Mouse (Mus musculus) hindbrain, embryonic 14.5 days (tissue): Measurements from ENCODE around the gene Pkd1l3. TPM values are rescaled to one million over a fixed set of nuclear protein-coding genes. Genes with fewer than 3 reads are reported as not detected.

ENCODE experiments used
- ATAC-seq: fragments of 200-750 bp; cut with Nextera tagmentation; 2 replicates; pipeline ENCODE4 v1.8.0; 2017; ENCODE audit warnings: moderate number of reproducible peaks, mild to moderate bottlenecking, moderate TSS enrichment, moderate library complexity; ENCODE audit not compliant: low FRiP score
- DNase-seq: peaks from one replicate; pipeline ENCODE4 v3.0.0-alpha.2; 2015; ENCODE audit warnings: low spot score
- H3K27ac ChIP-seq: fragments of 300-500 bp; sonication (generic); 2 replicates; pipeline ENCODE4 v1.5.1; 2014; ENCODE audit warnings: mild to moderate bottlenecking, moderate library complexity
- H3K27me3 ChIP-seq: fragments of 300-500 bp; sonication (generic); 2 replicates; pipeline ENCODE4 v1.6.1; 2014; ENCODE audit warnings: mild to moderate bottlenecking, low read length, mixed read lengths; ENCODE audit not compliant: control insufficient read depth, insufficient read depth
- H3K36me3 ChIP-seq: fragments of 300-500 bp; sonication (generic); replicated peaks from 2 replicates; pipeline ENCODE4 v1.6.1; 2014; ENCODE audit not compliant: control insufficient read depth, insufficient read depth
- H3K4me1 ChIP-seq: fragments of 300-500 bp; sonication (generic); replicated peaks from 2 replicates; pipeline ENCODE4 v1.6.1; 2014; ENCODE audit warnings: antibody characterized with exemption, low read length, mixed read lengths; ENCODE audit not compliant: control insufficient read depth, insufficient read depth
- H3K4me2 ChIP-seq: fragments of 300-500 bp; sonication (generic); replicated peaks from 2 replicates; pipeline ENCODE4 v1.6.1; 2014; ENCODE audit warnings: mild to moderate bottlenecking, moderate library complexity
- H3K4me3 ChIP-seq: fragments of 300-500 bp; sonication (generic); replicated peaks from 2 replicates; pipeline ENCODE4 v1.5.1; 2014; ENCODE audit warnings: mild to moderate bottlenecking, low read length
- H3K9ac ChIP-seq: fragments of 300-500 bp; sonication (generic); 2 replicates; pipeline ENCODE4 v1.6.1; 2014
- H3K9me3 ChIP-seq: fragments of 300-500 bp; sonication (generic); 2 replicates; pipeline ENCODE4 v1.6.1; 2016; ENCODE audit warnings: low read length; ENCODE audit not compliant: control insufficient read depth
- WGBS: fragments of 180-500 bp; shearing (Covaris S2); extraction: QIAGEN DNeasy Blood & Tissue Kit; methylation state at CpG from one replicate; pipeline ENCODE4 v1.1.7; 2014; 5-methylcytosine and 5-hydroxymethylcytosine counted together
- polyA plus RNA-seq: library from polyadenylated mRNA; unstranded; fragments of >200 nt; fragmentation: Nextera tagmentation; extraction: Ambion mirVana; gene quantifications from 2 replicates; pipeline ENCODE4 v1.2.1, GENCODE M21; 2014

Pkd1l3 gene
- polyA plus RNA-seq, 1 experiment from 2014 or later = 0.13 TPM

- 94% methylated on average over 5 of the region's 5 CpGs for WGBS
- no peak overlapping the region for H3K27ac ChIP-seq
- H3K27me3 ChIP-seq = no peaks in the 10 kb centered on the region
- H3K36me3 ChIP-seq = peaks cover 13% of the 10 kb centered on the region
- H3K4me1 ChIP-seq = peaks cover 19% of the 10 kb centered on the region
- H3K4me2 ChIP-seq = no peak overlapping the region
- H3K4me3 ChIP-seq = no peak overlapping the region
- no peaks in the 10 kb centered on the region for H3K9me3 ChIP-seq
- no peak overlapping the region for H3K9ac ChIP-seq
- ATAC-seq (no peak), DNase-seq (no peak)
These were observed 72.9 kb downstream of the Pkd1l3 start for GRCm38 (mm10) chr8:109687248-109687647.

- H3K9me3 ChIP-seq = no peaks in the 10 kb centered on the region
- no peaks in the 10 kb centered on the region for H3K27me3 ChIP-seq
- no peak for DNase-seq
- peak overlapping the region; percentile 90 for H3K9ac ChIP-seq
- 54% methylated on average over 5 of the region's 5 CpGs for WGBS
- peak overlapping the region; percentile 90 for H3K4me2 ChIP-seq
- H3K36me3 ChIP-seq = no peaks in the 10 kb centered on the region
- H3K27ac ChIP-seq = peak overlapping the region; percentile 14; the same call in 1 of the 2 replicates
- H3K4me1 ChIP-seq = peaks cover 27% of the 10 kb centered on the region
- H3K4me3 ChIP-seq = peak overlapping the region; percentile 94
- no peak for ATAC-seq
These were observed 77.5 kb downstream of the Pkd1l3 start for GRCm38 (mm10) chr8:109691769-109692168.

GRCm38 (mm10) chr8:109692443-109693145, 78.3 kb downstream of the Pkd1l3 start:
- ATAC-seq = peak; percentile 69
- H3K9ac ChIP-seq = peak overlapping the region; percentile 90
- WGBS = under 1% methylated on average over 37 of the region's 38 CpGs
- peak overlapping the region; percentile 76 for H3K27ac ChIP-seq
- peak overlapping the region; percentile 94 for H3K4me3 ChIP-seq
- H3K27me3 ChIP-seq = no peaks in the 10 kb centered on the region
- H3K4me2 ChIP-seq = peak overlapping the region; percentile 90
- no peak for DNase-seq
- H3K36me3 ChIP-seq = no peaks in the 10 kb centered on the region
- H3K4me1 ChIP-seq = peaks cover 27% of the 10 kb centered on the region
- no peaks in the 10 kb centered on the region for H3K9me3 ChIP-seq

- Histone ChIP-seq H3K27ac (peak within 1 kb of the TSS; percentile 82), H3K4me1 (peaks cover 27% of the 10 kb centered on the region), H3K9me3 (no peaks in the 10 kb centered on the region), H3K4me2 (peak within 1 kb of the TSS; percentile 90), H3K36me3 (no peaks in the 10 kb centered on the region), H3K27me3 (no peaks in the 10 kb centered on the region), H3K9ac (peak within 1 kb of the TSS; percentile 90), H3K4me3 (peak within 1 kb of the TSS; percentile 94)
- ATAC-seq (peak; percentile 98), DNase-seq (peak; percentile 100)
- under 1% methylated on average over 57 of the region's 57 CpGs for WGBS
These were observed 79.0 kb downstream of the Pkd1l3 start, which contains the start of gene Ist1 for GRCm38 (mm10) chr8:109693146-109693900. TSS of gene Ist1 (minus strand) at chr8:109693260.

GRCm38 (mm10) chr8:109694154-109694553, 79.8 kb downstream of the Pkd1l3 start:
- 61% methylated on average over 6 of the region's 6 CpGs for WGBS
- Histone ChIP-seq H3K27ac (peak overlapping the region; percentile 82; the same call in 1 of the 2 replicates), H3K9me3 (no peaks in the 10 kb centered on the region), H3K4me1 (peaks cover 27% of the 10 kb centered on the region), H3K4me2 (peak overlapping the region; percentile 65), H3K4me3 (peak overlapping the region; percentile 94), H3K9ac (peak overlapping the region; percentile 90; the same call in 1 of the 2 replicates), H3K36me3 (no peaks in the 10 kb centered on the region), H3K27me3 (no peaks in the 10 kb centered on the region)
- no peak for ATAC-seq
- no peak for DNase-seq

GRCm38 (mm10) chr8:109697754-109698153, 83.4 kb downstream of the Pkd1l3 start:
- ATAC-seq = no peak
- H3K4me3 ChIP-seq = no peak overlapping the region
- 69% methylated on average over 1 of the region's 1 CpGs for WGBS
- H3K36me3 ChIP-seq = no peaks in the 10 kb centered on the region
- no peaks in the 10 kb centered on the region for H3K27me3 ChIP-seq
- H3K9me3 ChIP-seq = no peaks in the 10 kb centered on the region
- no peak overlapping the region for H3K4me2 ChIP-seq
- H3K27ac ChIP-seq = no peak overlapping the region
- H3K9ac ChIP-seq = no peak overlapping the region
- DNase-seq = no peak
- H3K4me1 ChIP-seq = peaks cover 8% of the 10 kb centered on the region; the same call in 1 of the 2 replicates

GRCm38 (mm10) chr8:109698477-109698876, 84.2 kb downstream of the Pkd1l3 start:
- no peaks in the 10 kb centered on the region for H3K36me3 ChIP-seq
- H3K4me1 ChIP-seq = peaks cover 8% of the 10 kb centered on the region; the same call in 1 of the 2 replicates
- ATAC-seq = no peak
- H3K4me2 ChIP-seq = no peak overlapping the region
- H3K4me3 ChIP-seq = no peak overlapping the region
- no peaks in the 10 kb centered on the region for H3K27me3 ChIP-seq
- DNase-seq = no peak
- H3K9me3 ChIP-seq = no peaks in the 10 kb centered on the region
- 84% methylated on average over 3 of the region's 3 CpGs for WGBS
- no peak overlapping the region for H3K9ac ChIP-seq
- H3K27ac ChIP-seq = no peak overlapping the region

- peak overlapping the region; percentile 100 for H3K9ac ChIP-seq
- DNase-seq = no peak
- H3K27me3 ChIP-seq = no peaks in the 10 kb centered on the region
- ATAC-seq = no peak; the same call in 1 of the 2 replicates
- peaks cover 29% of the 10 kb centered on the region for H3K4me1 ChIP-seq
- peak overlapping the region; percentile 76 for H3K4me2 ChIP-seq
- H3K27ac ChIP-seq = 0 out of 2 replicates have a peak overlapping the region, but pooled peaks have one; percentile 41
- H3K36me3 ChIP-seq = peaks cover 23% of the 10 kb centered on the region
- no peaks in the 10 kb centered on the region for H3K9me3 ChIP-seq
- WGBS = 15% methylated on average over 24 of the region's 24 CpGs
- H3K4me3 ChIP-seq = peak overlapping the region; percentile 94
These were observed 90.4 kb downstream of the Pkd1l3 start for GRCm38 (mm10) chr8:109704565-109705319.
